Mouse (Mus musculus) G1E (cell line): ENCODE data around the gene Dusp10. TPM values are rescaled to one million over a fixed set of nuclear protein-coding genes. Genes with fewer than 3 reads are reported as not detected.

Experiments
- ATAC-seq: 2 replicates; pipeline ENCODE4 v1.8.0; 2016; ENCODE audit warnings: mild to moderate bottlenecking; ENCODE audit not compliant: insufficient number of reproducible peaks, poor library complexity, low FRiP score, severe bottlenecking; ENCODE audit errors: extremely low read depth
- DNase-seq: peaks from one replicate; pipeline ENCODE4 v3.0.0; 2012; ENCODE audit warnings: low spot score
- H3K27me3 ChIP-seq: 2 replicates; pipeline ENCODE4 v1.6.1; 2012; ENCODE audit warnings: mild to moderate bottlenecking, low read length, inconsistent platforms; ENCODE audit not compliant: insufficient read depth
- H3K36me3 ChIP-seq: replicated peaks from 2 replicates; pipeline ENCODE3; 2012; ENCODE audit warnings: mild to moderate bottlenecking, inconsistent platforms
- H3K4me1 ChIP-seq: 2 replicates; pipeline ENCODE4 v1.6.1; 2012; ENCODE audit warnings: low read depth, low read length, inconsistent platforms, mixed read lengths; ENCODE audit not compliant: insufficient read depth
- H3K4me3 ChIP-seq: 2 replicates; pipeline ENCODE4 v1.5.1; 2012; ENCODE audit warnings: low read depth, mild to moderate bottlenecking, inconsistent platforms, low read length, moderate library complexity, mixed read lengths
- H3K9me3 ChIP-seq: replicated peaks from 2 replicates; pipeline ENCODE4 v1.6.1; 2012; ENCODE audit warnings: inconsistent platforms
- CTCF ChIP-seq: IDR thresholded peaks from 2 replicates; pipeline ENCODE4 v1.5.1; 2012; ENCODE audit warnings: low read depth, low read length, inconsistent platforms, mixed read lengths
- GATA1 ChIP-seq: IDR thresholded peaks from 2 replicates; pipeline ENCODE4 v1.6.1; 2012; ENCODE audit warnings: borderline replicate concordance, low read length, inconsistent platforms, mixed read lengths
- GATA2 ChIP-seq: IDR thresholded peaks from 2 replicates; pipeline ENCODE4 v1.6.1; 2012; ENCODE audit warnings: low read depth, low read length, inconsistent platforms, borderline replicate concordance
- POLR2AphosphoS5 ChIP-seq: IDR thresholded peaks from 2 replicates; pipeline ENCODE4 v1.6.1; 2012; ENCODE audit warnings: low read depth, low read length, inconsistent platforms; ENCODE audit not compliant: insufficient replicate concordance
- TAL1 ChIP-seq: conservative IDR thresholded peaks from 2 replicates; pipeline ENCODE4 v1.6.1; 2012; ENCODE audit warnings: low read depth, low read length, inconsistent platforms, mixed read lengths
- polyA plus RNA-seq: library from polyadenylated mRNA; stranded (reverse); fragments of >175 nt; gene quantifications from 2 replicates; pipeline ENCODE4 v1.2.3, GENCODE M21; 2012
- total RNA-seq, 2 experiments: library from RNA; stranded (forward) in 1 of 2; stranded (reverse) in 1 of 2; fragments of 200-1000 nt in 1 of 2; fragments of >200 nt in 1 of 2; fragmentation: Nextera tagmentation in 1 of 2; gene quantifications; 2 replicates each; pipeline ENCODE4 v1.2.3; 2014 to 2017

Gene Dusp10
- total and polyA plus RNA-seq, 3 experiments, result 0.27 TPM; not detected in 2

- Histone ChIP-seq H3K36me3 (no peaks in the 10 kb centered on the region), H3K4me1 (no peaks in the 10 kb centered on the region), H3K4me3 (no peak within 1 kb of the TSS; the same call in 1 of the 2 replicates), H3K9me3 (peaks cover 65% of the 10 kb centered on the region), H3K27me3 (no peaks in the 10 kb centered on the region)
- DNase-seq, result no peak
- no peak for ATAC-seq
- TF ChIP-seq CTCF (no peak), GATA1 (no peak), POLR2AphosphoS5 (no peak), TAL1 (no peak), GATA2 (no peak)
Observed at GRCm38 (mm10) chr1:184034011-184034557, 21.0 kb downstream of the Dusp10 start, which contains the start of gene 1700056E22Rik. Gene 1700056E22Rik, minus strand, starts transcription at chr1:184034301.

- no peak for DNase-seq
- H3K27me3 ChIP-seq, result no peaks in the 10 kb centered on the region
- H3K36me3 ChIP-seq, result no peaks in the 10 kb centered on the region
- ATAC-seq, result no peak
- no peaks in the 10 kb centered on the region for H3K4me1 ChIP-seq
- H3K4me3 ChIP-seq, result no peak overlapping the region
- H3K9me3 ChIP-seq, result peaks cover 68% of the 10 kb centered on the region
- TF ChIP-seq TAL1 (no peak), GATA2 (no peak), GATA1 (no peak), CTCF (no peak), POLR2AphosphoS5 (no peak)
Observed at GRCm38 (mm10) chr1:184034741-184035181, 21.7 kb downstream of the Dusp10 start.

GRCm38 (mm10) chr1:184035346-184035903 is 22.3 kb downstream of the Dusp10 start:
- no peaks in the 10 kb centered on the region for H3K36me3 ChIP-seq
- no peak for TF ChIP-seq GATA1
- TF ChIP-seq CTCF, result no peak
- no peak for TF ChIP-seq TAL1
- no peak for TF ChIP-seq GATA2
- TF ChIP-seq POLR2AphosphoS5, result no peak
- no peaks in the 10 kb centered on the region for H3K27me3 ChIP-seq
- H3K4me1 ChIP-seq, result no peaks in the 10 kb centered on the region
- H3K4me3 ChIP-seq, result no peak overlapping the region
- peaks cover 68% of the 10 kb centered on the region for H3K9me3 ChIP-seq
- ATAC-seq (no peak), DNase-seq (no peak)

GRCm38 (mm10) chr1:184037802-184038201 is 24.7 kb downstream of the Dusp10 start:
- H3K27me3 ChIP-seq, result no peaks in the 10 kb centered on the region
- no peak for DNase-seq
- H3K4me1 ChIP-seq, result no peaks in the 10 kb centered on the region
- H3K36me3 ChIP-seq, result no peaks in the 10 kb centered on the region
- no peak for TF ChIP-seq POLR2AphosphoS5
- no peak for TF ChIP-seq TAL1
- TF ChIP-seq GATA1, result no peak
- no peak for TF ChIP-seq GATA2
- no peak for TF ChIP-seq CTCF
- no peak overlapping the region for H3K4me3 ChIP-seq
- no peak for ATAC-seq
- peaks cover 71% of the 10 kb centered on the region for H3K9me3 ChIP-seq

- Histone ChIP-seq H3K4me3 (no peak overlapping the region), H3K9me3 (peaks cover 63% of the 10 kb centered on the region), H3K36me3 (no peaks in the 10 kb centered on the region), H3K4me1 (no peaks in the 10 kb centered on the region), H3K27me3 (no peaks in the 10 kb centered on the region)
- DNase-seq, result no peak
- TF ChIP-seq GATA2, result no peak
- TF ChIP-seq CTCF, result no peak
- TF ChIP-seq GATA1, result no peak
- no peak for TF ChIP-seq POLR2AphosphoS5
- TF ChIP-seq TAL1, result no peak
- ATAC-seq, result no peak
Observed at GRCm38 (mm10) chr1:184039301-184039700, 26.2 kb downstream of the Dusp10 start.

- Histone ChIP-seq H3K36me3 (no peaks in the 10 kb centered on the region), H3K9me3 (peaks cover 59% of the 10 kb centered on the region), H3K27me3 (no peaks in the 10 kb centered on the region), H3K4me3 (no peak overlapping the region), H3K4me1 (no peaks in the 10 kb centered on the region)
- DNase-seq, result no peak
- TF ChIP-seq TAL1 (no peak), GATA2 (no peak), CTCF (no peak), GATA1 (no peak), POLR2AphosphoS5 (no peak)
- no peak for ATAC-seq
Observed at GRCm38 (mm10) chr1:184040181-184040580, 27.1 kb downstream of the Dusp10 start.
